Mouse (Mus musculus) effector memory CD4-positive, alpha-beta T cell, adult 7 months (primary cell): ENCODE results near the gene Polr2j. TPM values are rescaled to one million over a fixed set of nuclear protein-coding genes. Genes with fewer than 3 reads are reported as not detected.

Experiments
- polyA plus RNA-seq: library from polyadenylated mRNA; unstranded; fragments of 100-300 nt; shearing (Covaris generic); gene quantifications from one replicate; pipeline ENCODE4 v1.2.1, GENCODE M21; 2017

The Polr2j gene
- polyA plus RNA-seq = 59.6 TPM

GRCm38 (mm10) chr5:136115891-136116783 is at the start of gene Polr2j:
TSS of gene Polr2j (plus strand) at chr5:136116631.

GRCm38 (mm10) chr5:136083669-136084107 is 32.7 kb upstream of the Polr2j start, which contains the start of gene Rasa4:
TSS of gene Rasa4 (plus strand) at chr5:136083916.

GRCm38 (mm10) chr5:136135571-136136291 is 19.3 kb downstream of the Polr2j start, which contains the start of the genes Lrwd1 and Alkbh4:
TSS of gene Lrwd1 (minus strand) at chr5:136136074.
TSS of gene Alkbh4 (plus strand) at chr5:136136146.

GRCm38 (mm10) chr5:136170512-136171362 is 54.3 kb downstream of the Polr2j start, which contains the start of gene Orai2:
TSS of gene Orai2 (minus strand) at chr5:136170713.

Other genes starting within 250 kb of the Polr2j start
- gene Hspb1, start 228.7 kb upstream of the Polr2j start, polyA plus RNA-seq = 6.1 TPM
- 66.7 TPM for gene Ywhag, start 182.0 kb upstream of the Polr2j start, polyA plus RNA-seq
- gene Ssc4d, start 142.1 kb upstream of the Polr2j start, polyA plus RNA-seq = not detected
- not detected for gene Zp3, start 136.5 kb upstream of the Polr2j start, polyA plus RNA-seq
- gene Dtx2, start 121.8 kb upstream of the Polr2j start, polyA plus RNA-seq = 22.5 TPM
- 0.11 TPM for gene Upk3b, start 78.1 kb upstream of the Polr2j start, polyA plus RNA-seq
- not detected for gene Upk3bl, start 62.1 kb upstream of the Polr2j start, polyA plus RNA-seq
- gene Rasa4, start 32.7 kb upstream of the Polr2j start, polyA plus RNA-seq = 4.3 TPM
- 40.3 TPM for gene Lrwd1, start 19.4 kb downstream of the Polr2j start, polyA plus RNA-seq
- 55.2 TPM for gene Alkbh4, start 19.5 kb downstream of the Polr2j start, polyA plus RNA-seq
- gene Orai2, start 54.1 kb downstream of the Polr2j start, polyA plus RNA-seq = 93.7 TPM
- gene Prkrip1, start 82.3 kb downstream of the Polr2j start, polyA plus RNA-seq = 45.3 TPM
- 0.13 TPM for gene Sh2b2, start 129.9 kb downstream of the Polr2j start, polyA plus RNA-seq